Mouse (Mus musculus): ENCODE results near the gene Mex3a. TPM values are rescaled to one million over a fixed set of nuclear protein-coding genes. Genes with fewer than 3 reads are reported as not detected.

Gene Mex3a
- total RNA-seq, 2 experiments from 2014 or later, result 3.4 to 6.3 TPM

GRCm38 (mm10) chr3:88541622-88542401, 9.6 kb downstream of the Mex3a start:
- intact Hi-C loops (cut with DNase I), result no loop called here
- no peak for DNase-seq

- intact Hi-C loops (cut with DNase I), result no loop called here
- DNase-seq, result no peak
These were observed 10.3 kb downstream of the Mex3a start for GRCm38 (mm10) chr3:88542486-88542885.

- intact Hi-C loops (cut with DNase I), result no loop called here
- no peak for DNase-seq
These were observed 11.0 kb downstream of the Mex3a start for GRCm38 (mm10) chr3:88543174-88543573.

- intact Hi-C loops (cut with DNase I), result no loop called here
- DNase-seq, result no peak
These were observed 11.6 kb downstream of the Mex3a start for GRCm38 (mm10) chr3:88543651-88544410.

GRCm38 (mm10) chr3:88544514-88544913, 12.3 kb downstream of the Mex3a start:
- DNase-seq, result no peak
- intact Hi-C loops (cut with DNase I), result no loop called here

GRCm38 (mm10) chr3:88544955-88545591, 12.9 kb downstream of the Mex3a start:
- no peak for DNase-seq
- intact Hi-C loops (cut with DNase I), result no loop called here

- intact Hi-C loops (cut with DNase I), result no loop called here
- DNase-seq, result no peak
These were observed 14.7 kb downstream of the Mex3a start for GRCm38 (mm10) chr3:88546674-88547418.

- DNase-seq, result no peak
- intact Hi-C loops (cut with DNase I), result no loop called here
These were observed 16.2 kb downstream of the Mex3a start, which contains the start of gene Rab25 for GRCm38 (mm10) chr3:88548180-88548917. Rab25 (minus strand) TSS chr3:88548300.

GRCm38 (mm10) chr3:88551586-88551985, 19.4 kb downstream of the Mex3a start:
- intact Hi-C loops (cut with DNase I), result no loop called here
- DNase-seq, result no peak

- no peak for DNase-seq
- intact Hi-C loops (cut with DNase I), result no loop called here
These were observed 20.0 kb downstream of the Mex3a start for GRCm38 (mm10) chr3:88552082-88552645.

GRCm38 (mm10) chr3:88552676-88553524, 20.7 kb downstream of the Mex3a start, which contains the start of gene Lamtor2:
Lamtor2 (minus strand) TSS chr3:88553074.
- intact Hi-C loops (cut with DNase I), result no loop called here
- peak; percentile 99 for DNase-seq

GRCm38 (mm10) chr3:88553525-88553879, 21.3 kb downstream of the Mex3a start, which contains the start of gene Ubqln4:
Ubqln4 (plus strand) TSS chr3:88553758.
- intact Hi-C loops (cut with DNase I), result no loop called here

GRCm38 (mm10) chr3:88553880-88554586, 21.8 kb downstream of the Mex3a start:
- intact Hi-C loops (cut with DNase I), result no loop called here
- DNase-seq, result peak; percentile 62 to 63

More at GRCm38 (mm10) chr3:88553525-88553879, 21.3 kb downstream of the Mex3a start, which contains the start of gene Ubqln4:
- DNase-seq, result peak; percentile 95 to 96

GRCm38 (mm10) chr3:88555069-88555605, 22.9 kb downstream of the Mex3a start:
- no peak for DNase-seq
- intact Hi-C loops (cut with DNase I), result no loop called here

- no peak for DNase-seq
- intact Hi-C loops (cut with DNase I), result no loop called here
These were observed 23.5 kb downstream of the Mex3a start for GRCm38 (mm10) chr3:88555731-88556130.

- no peak for DNase-seq
These were observed 24.4 kb downstream of the Mex3a start for GRCm38 (mm10) chr3:88556616-88557015.

GRCm38 (mm10) chr3:88559596-88559995, 27.4 kb downstream of the Mex3a start:
- intact Hi-C loops (cut with DNase I), result no loop called here
- DNase-seq, result no peak

More at GRCm38 (mm10) chr3:88556616-88557015, 24.4 kb downstream of the Mex3a start:
- intact Hi-C loops (cut with DNase I), result no loop called here

GRCm38 (mm10) chr3:88561989-88562388, 29.8 kb downstream of the Mex3a start:
- DNase-seq, result no peak
- intact Hi-C loops (cut with DNase I), result no loop called here
